Comparison of ENCODE assay signal across 24 mouse cellular contexts in genomic region chr15:42915195-42915594, GRCm38 (mm10).
DNase-seq lines count a peak whose midpoint lies in the region; ATAC-seq and TF ChIP-seq lines count a peak whose summit lies in the region.
"Had no signal": no experiment of that assay in that cellular context is flagged by ENCODE, and none has a peak within 500 bp of the region (broad histone marks: within the 10 kb centered on the region; RNA-seq: fewer than 3 reads in every experiment).

No protein-coding gene starts in this region.

- H3K27me3 ChIP-seq in forebrain, embryonic 15.5 days: no peaks in the 10 kb centered on the region
- no peaks in the 10 kb centered on the region for H3K27me3 ChIP-seq in forebrain, embryonic 16.5 days (replicated peaks; ENCODE audit: control insufficient read depth, insufficient read depth, low read length)
- no peaks in the 10 kb centered on the region for H3K27me3 ChIP-seq in hindbrain, embryonic 15.5 days
- H3K27me3 ChIP-seq in hindbrain, embryonic 12.5 days: no peaks in the 10 kb centered on the region
- no peaks in the 10 kb centered on the region for H3K27me3 ChIP-seq in midbrain, embryonic 14.5 days (ENCODE audit: control insufficient read depth, insufficient read depth, low read length)
- H3K27me3 ChIP-seq in midbrain, postnatal 0 days (ENCODE audit: insufficient read depth, low read length): no peaks in the 10 kb centered on the region
- H3K27me3 ChIP-seq: CH12.LX; forebrain, embryonic 13.5 days; heart, embryonic 13.5 days; hindbrain, embryonic 13.5 days; Patski had no signal

- no peak for TF ChIP-seq CTCF in midbrain, postnatal 0 days (IDR thresholded peaks at IDR 0.05)

- H3K4me3 ChIP-seq in forebrain, embryonic 15.5 days: no peak overlapping the region
- H3K4me3 ChIP-seq in forebrain, embryonic 16.5 days (replicated peaks; ENCODE audit: low read length): no peak overlapping the region
- H3K4me3 ChIP-seq in hindbrain, embryonic 15.5 days: no peak overlapping the region
- no peak overlapping the region for H3K4me3 ChIP-seq in hindbrain, embryonic 12.5 days
- H3K4me3 ChIP-seq in midbrain, embryonic 14.5 days (replicated peaks; ENCODE audit: low read depth, low read length): no peak overlapping the region
- no peak overlapping the region for H3K4me3 ChIP-seq in midbrain, postnatal 0 days (ENCODE audit: low read depth, low read length)
- H3K4me3 ChIP-seq: forebrain, embryonic 10.5 days; forebrain, embryonic 13.5 days; heart, adult 2 months; heart, embryonic 13.5 days; hindbrain, embryonic 13.5 days had no signal

- no peaks in the 10 kb centered on the region for H3K4me1 ChIP-seq in forebrain, embryonic 15.5 days
- no peaks in the 10 kb centered on the region for H3K4me1 ChIP-seq in forebrain, embryonic 16.5 days (replicated peaks; ENCODE audit: control insufficient read depth, insufficient read depth, low read length)
- H3K4me1 ChIP-seq in hindbrain, embryonic 15.5 days (replicated peaks): no peaks in the 10 kb centered on the region
- H3K4me1 ChIP-seq in hindbrain, embryonic 12.5 days: no peaks in the 10 kb centered on the region
- H3K4me1 ChIP-seq in midbrain, embryonic 14.5 days (ENCODE audit: control insufficient read depth, insufficient read depth, low read length): no peaks in the 10 kb centered on the region
- no peaks in the 10 kb centered on the region for H3K4me1 ChIP-seq in midbrain, postnatal 0 days (ENCODE audit: insufficient read depth, low read length)
- H3K4me1 ChIP-seq: forebrain, embryonic 13.5 days; heart, embryonic 13.5 days had no signal

- H3K4me2 ChIP-seq in forebrain, embryonic 15.5 days (replicated peaks): no peak overlapping the region
- no peak overlapping the region for H3K4me2 ChIP-seq in forebrain, embryonic 16.5 days (ENCODE audit: low read length)
- no peak overlapping the region for H3K4me2 ChIP-seq in hindbrain, embryonic 15.5 days
- H3K4me2 ChIP-seq in hindbrain, embryonic 12.5 days (replicated peaks): no peak overlapping the region
- no peak overlapping the region for H3K4me2 ChIP-seq in midbrain, embryonic 14.5 days (ENCODE audit: low read length)
- H3K4me2 ChIP-seq in midbrain, postnatal 0 days (ENCODE audit: low read depth, low read length, poor library complexity, severe bottlenecking): no peak overlapping the region
- H3K4me2 ChIP-seq: forebrain, embryonic 13.5 days; heart, embryonic 13.5 days; hindbrain, embryonic 13.5 days had no signal

- H3K27ac ChIP-seq in forebrain, embryonic 15.5 days (replicated peaks): no peak overlapping the region
- H3K27ac ChIP-seq in forebrain, embryonic 16.5 days (ENCODE audit: low read length): no peak overlapping the region
- H3K27ac ChIP-seq in hindbrain, embryonic 15.5 days (replicated peaks): no peak overlapping the region
- H3K27ac ChIP-seq in hindbrain, embryonic 12.5 days: no peak overlapping the region
- H3K27ac ChIP-seq in midbrain, embryonic 14.5 days (replicated peaks; ENCODE audit: low read depth, low read length): no peak overlapping the region
- no peak overlapping the region for H3K27ac ChIP-seq in midbrain, postnatal 0 days (ENCODE audit: low read depth, low read length)
- H3K27ac ChIP-seq: forebrain, embryonic 10.5 days; forebrain, embryonic 13.5 days; heart, adult 2 months; heart, embryonic 13.5 days; hindbrain, embryonic 13.5 days had no signal

- no peak for DNase-seq in midbrain, embryonic 14.5 days
- no peak for DNase-seq in midbrain, postnatal 0 days (ENCODE audit: low spot score)
- DNase-seq: adrenal gland, postnatal 10 days; adrenal gland, postnatal 36 days; B cell, adult 2 months; cerebellum, adult 18-20 months; cerebellum, adult 9-10 months; cerebellum, postnatal 14 days; gastrocnemius, postnatal 25 days; heart, adult 2 months; heart, postnatal 14 days; heart, postnatal 4 days had no signal

- no peaks in the 10 kb centered on the region for H3K36me3 ChIP-seq in forebrain, embryonic 15.5 days
- no peaks in the 10 kb centered on the region for H3K36me3 ChIP-seq in forebrain, embryonic 16.5 days (ENCODE audit: control insufficient read depth, insufficient read depth)
- no peaks in the 10 kb centered on the region for H3K36me3 ChIP-seq in hindbrain, embryonic 15.5 days
- no peaks in the 10 kb centered on the region for H3K36me3 ChIP-seq in hindbrain, embryonic 12.5 days
- H3K36me3 ChIP-seq in midbrain, embryonic 14.5 days (ENCODE audit: control insufficient read depth, insufficient read depth, low read length): no peaks in the 10 kb centered on the region
- no peaks in the 10 kb centered on the region for H3K36me3 ChIP-seq in midbrain, postnatal 0 days (ENCODE audit: insufficient read depth, low read length)
- H3K36me3 ChIP-seq: forebrain, embryonic 10.5 days; G1E; heart, embryonic 13.5 days; hindbrain, embryonic 13.5 days had no signal

- 84% methylated on average over 11 of the region's 11 CpGs for WGBS in forebrain, embryonic 15.5 days
- 90% methylated on average over 11 of the region's 11 CpGs for WGBS in forebrain, embryonic 16.5 days
- 90% methylated on average over 11 of the region's 11 CpGs for WGBS in hindbrain, embryonic 15.5 days
- WGBS in hindbrain, embryonic 12.5 days: 91% methylated on average over 11 of the region's 11 CpGs
- WGBS in midbrain, embryonic 14.5 days: 90% methylated on average over 11 of the region's 11 CpGs
- WGBS in midbrain, postnatal 0 days: 91% methylated on average over 11 of the region's 11 CpGs

- ATAC-seq in forebrain, embryonic 15.5 days (replicated peaks): 0 out of 2 replicates have a peak, but pooled peaks have one; percentile 23
- ATAC-seq in forebrain, embryonic 16.5 days: no peak
- 0 out of 2 replicates have a peak, but pooled peaks have one; percentile 51 for ATAC-seq in hindbrain, embryonic 15.5 days (ENCODE audit: low FRiP score, low read depth)
- no peak for ATAC-seq in hindbrain, embryonic 12.5 days (ENCODE audit: low FRiP score)
- peak; percentile 22; the same call in 1 of the 2 replicates for ATAC-seq in midbrain, embryonic 14.5 days (ENCODE audit: low FRiP score, low TSS enrichment)
- ATAC-seq in midbrain, postnatal 0 days (ENCODE audit: low FRiP score): no peak
- ATAC-seq: forebrain, embryonic 13.5 days; intestine, postnatal 0 days; Patski had no signal

- no peaks in the 10 kb centered on the region for H3K9me3 ChIP-seq in forebrain, embryonic 15.5 days
- no peaks in the 10 kb centered on the region for H3K9me3 ChIP-seq in forebrain, embryonic 16.5 days (ENCODE audit: control insufficient read depth, low read length)
- no peaks in the 10 kb centered on the region for H3K9me3 ChIP-seq in hindbrain, embryonic 15.5 days
- H3K9me3 ChIP-seq in hindbrain, embryonic 12.5 days (replicated peaks): no peaks in the 10 kb centered on the region
- no peaks in the 10 kb centered on the region for H3K9me3 ChIP-seq in midbrain, embryonic 14.5 days (ENCODE audit: control insufficient read depth, low read length)
- H3K9me3 ChIP-seq in midbrain, postnatal 0 days (ENCODE audit: low read length): no peaks in the 10 kb centered on the region
- H3K9me3 ChIP-seq: forebrain, embryonic 10.5 days; forebrain, embryonic 13.5 days; G1E; heart, embryonic 13.5 days; hindbrain, embryonic 13.5 days had no signal

- no peak overlapping the region for H3K9ac ChIP-seq in forebrain, embryonic 15.5 days (replicated peaks)
- no peak overlapping the region for H3K9ac ChIP-seq in forebrain, embryonic 16.5 days (replicated peaks; ENCODE audit: low read depth, low read length)
- no peak overlapping the region for H3K9ac ChIP-seq in hindbrain, embryonic 15.5 days
- no peak overlapping the region for H3K9ac ChIP-seq in hindbrain, embryonic 12.5 days
- H3K9ac ChIP-seq in midbrain, embryonic 14.5 days (replicated peaks; ENCODE audit: low read length): no peak overlapping the region
- no peak overlapping the region for H3K9ac ChIP-seq in midbrain, postnatal 0 days (replicated peaks; ENCODE audit: low read length, poor library complexity, severe bottlenecking)
- H3K9ac ChIP-seq: forebrain, embryonic 13.5 days; heart, embryonic 13.5 days; hindbrain, embryonic 13.5 days had no signal

Comparison
In these comparisons a context has a peak if more than half of its experiments do, and no peak if none do; other contexts are left out.
1. ATAC-seq: peak in forebrain, embryonic 15.5 days (single experiment), hindbrain, embryonic 15.5 days (single experiment) and midbrain, embryonic 14.5 days (single experiment); none in forebrain, embryonic 16.5 days (single experiment), hindbrain, embryonic 12.5 days (single experiment) and midbrain, postnatal 0 days (single experiment).